Mouse (Mus musculus): ENCODE measurements around the gene Tigit. TPM values are rescaled to one million over a fixed set of nuclear protein-coding genes. Genes with fewer than 3 reads are reported as not detected.

Tigit gene
- total RNA-seq, 1 experiment from 2014 or later = not detected

DNA sequence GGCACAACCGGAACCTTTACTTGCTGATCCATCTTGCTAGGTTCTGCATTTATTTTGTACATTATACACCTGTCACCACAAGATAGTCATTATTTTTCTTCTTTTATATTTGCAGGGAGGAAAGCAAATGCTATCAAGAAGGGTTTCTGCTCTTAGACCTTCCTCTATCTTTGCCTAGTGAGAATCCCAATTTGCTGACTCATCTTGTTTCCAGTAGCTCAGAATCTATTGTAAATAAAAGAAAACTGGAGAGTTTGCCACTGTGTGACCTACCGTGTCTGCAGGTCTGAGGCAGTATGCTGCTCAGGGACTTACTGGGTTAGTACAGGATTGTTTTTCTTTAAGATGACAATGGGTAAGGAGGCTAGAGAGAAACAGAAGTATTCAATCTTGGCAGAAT, 24.0 kb upstream of the Tigit start:
- no peak for ATAC-seq (replicated peaks in 1 of 2; ENCODE audit: insufficient read depth in 1 of 2, low FRiP score in 2 of 2, low TSS enrichment in 1 of 2, low read depth in 1 of 2, poor library complexity in 2 of 2, severe bottlenecking in 2 of 2)

DNA sequence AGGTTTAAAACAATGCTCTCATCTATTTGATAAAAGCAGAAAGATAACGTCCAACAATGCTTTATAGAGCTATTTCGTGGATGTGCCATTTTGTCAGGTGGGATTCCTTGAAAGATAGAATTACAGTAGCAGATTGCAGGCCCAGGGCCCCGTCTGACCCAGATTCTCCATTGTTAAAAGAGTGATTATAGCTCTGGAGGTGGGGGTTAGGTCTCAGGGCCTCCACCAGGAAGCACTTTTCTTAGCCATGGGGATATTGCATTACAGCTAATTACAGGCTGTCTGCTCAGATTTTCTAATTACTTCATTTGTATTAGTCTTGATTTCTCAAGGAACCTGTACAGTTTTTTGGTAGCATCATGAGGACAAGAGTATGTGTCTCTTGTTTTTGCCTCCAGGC, 10.5 kb upstream of the Tigit start:
- no peak for ATAC-seq (replicated peaks in 1 of 2; ENCODE audit: insufficient read depth in 1 of 2, low FRiP score in 2 of 2, low TSS enrichment in 1 of 2, low read depth in 1 of 2, poor library complexity in 2 of 2, severe bottlenecking in 2 of 2)

DNA sequence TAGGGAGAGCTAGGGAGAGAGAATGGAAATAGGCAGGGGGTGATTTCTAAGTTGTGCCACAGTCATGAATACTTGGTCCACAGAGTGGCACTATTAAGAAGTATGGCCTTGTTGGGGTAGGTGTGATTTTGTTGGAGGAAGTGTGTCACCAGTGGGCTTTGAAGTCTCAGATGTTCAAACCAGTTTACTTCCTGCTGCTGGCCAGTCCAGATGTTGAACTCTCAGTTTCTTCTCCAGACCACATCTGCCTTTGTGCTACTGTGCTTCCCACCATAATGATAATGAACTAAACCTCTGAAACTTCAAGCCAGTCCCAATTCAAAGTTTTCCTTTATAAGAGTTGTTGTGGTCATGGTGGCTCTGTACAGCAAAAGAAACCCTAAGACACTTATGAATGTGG, 8.8 kb upstream of the Tigit start:
- ATAC-seq (replicated peaks in 1 of 2; ENCODE audit: insufficient read depth in 1 of 2, low FRiP score in 2 of 2, low TSS enrichment in 1 of 2, low read depth in 1 of 2, poor library complexity in 2 of 2, severe bottlenecking in 2 of 2) = no peak

DNA sequence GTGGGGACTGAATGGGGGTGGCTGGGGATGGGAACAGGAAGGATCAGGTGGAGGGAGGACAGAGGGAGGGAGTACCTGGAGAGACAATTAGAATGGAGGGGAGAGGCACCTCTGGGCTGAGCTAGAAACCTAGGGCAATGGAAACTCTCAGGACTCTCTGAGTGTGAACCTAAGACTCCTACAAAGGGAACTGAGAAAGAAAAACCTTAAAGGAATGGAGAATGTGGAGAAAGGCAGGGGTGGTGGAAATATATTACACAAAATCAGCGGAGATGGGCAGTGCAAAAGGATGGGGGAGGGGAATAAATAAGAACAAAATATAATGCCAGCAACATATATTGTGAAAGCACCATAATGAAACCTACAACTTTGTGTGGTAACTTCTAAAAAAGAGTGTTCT, 8.0 kb upstream of the Tigit start:
- no peak for ATAC-seq (replicated peaks in 1 of 2; ENCODE audit: insufficient read depth in 1 of 2, low FRiP score in 2 of 2, low TSS enrichment in 1 of 2, low read depth in 1 of 2, poor library complexity in 2 of 2, severe bottlenecking in 2 of 2)

DNA sequence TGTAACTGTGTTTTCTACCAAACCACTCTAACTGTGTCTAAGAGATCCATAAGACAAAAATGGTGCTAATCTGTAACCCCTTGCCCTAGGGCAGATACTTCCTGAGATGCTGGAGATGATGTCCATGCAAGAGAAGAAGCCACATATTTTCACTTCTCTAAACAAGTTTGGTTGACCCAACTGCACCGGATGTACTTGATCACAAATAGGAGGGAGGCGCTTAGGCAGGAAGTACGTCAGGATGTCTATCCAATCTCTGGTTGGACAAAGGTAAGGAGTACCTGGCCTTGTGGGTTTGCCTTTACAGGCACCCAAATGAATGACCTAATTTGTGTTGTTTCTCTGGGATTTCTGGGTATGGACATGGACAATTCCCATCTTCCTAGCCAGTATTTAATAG, 4.3 kb upstream of the Tigit start:
- ATAC-seq (replicated peaks in 1 of 2; ENCODE audit: insufficient read depth in 1 of 2, low FRiP score in 2 of 2, low TSS enrichment in 1 of 2, low read depth in 1 of 2, poor library complexity in 2 of 2, severe bottlenecking in 2 of 2) = no peak

DNA sequence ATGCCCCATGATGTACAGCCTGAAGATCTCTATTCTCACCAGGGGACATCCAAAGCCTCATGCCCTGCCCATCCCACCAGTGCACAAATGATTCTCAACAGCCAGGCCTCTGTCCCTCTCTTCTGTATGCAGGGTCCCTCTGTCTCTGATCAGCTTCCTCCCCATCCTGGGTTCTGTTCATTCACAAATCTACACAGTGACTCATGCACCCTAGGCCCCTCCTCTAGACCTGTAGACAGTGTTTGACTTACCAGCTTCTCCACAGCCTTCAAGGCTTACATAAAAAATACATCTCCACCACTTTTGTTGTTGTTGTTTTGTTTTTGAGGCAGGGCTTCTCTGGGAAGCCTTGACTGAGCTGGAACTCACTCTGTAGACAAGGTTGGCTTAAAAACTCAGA, 915 bp upstream of the Tigit start:
- no peak for ATAC-seq (replicated peaks in 1 of 2; ENCODE audit: insufficient read depth in 1 of 2, low FRiP score in 2 of 2, low TSS enrichment in 1 of 2, low read depth in 1 of 2, poor library complexity in 2 of 2, severe bottlenecking in 2 of 2)

DNA sequence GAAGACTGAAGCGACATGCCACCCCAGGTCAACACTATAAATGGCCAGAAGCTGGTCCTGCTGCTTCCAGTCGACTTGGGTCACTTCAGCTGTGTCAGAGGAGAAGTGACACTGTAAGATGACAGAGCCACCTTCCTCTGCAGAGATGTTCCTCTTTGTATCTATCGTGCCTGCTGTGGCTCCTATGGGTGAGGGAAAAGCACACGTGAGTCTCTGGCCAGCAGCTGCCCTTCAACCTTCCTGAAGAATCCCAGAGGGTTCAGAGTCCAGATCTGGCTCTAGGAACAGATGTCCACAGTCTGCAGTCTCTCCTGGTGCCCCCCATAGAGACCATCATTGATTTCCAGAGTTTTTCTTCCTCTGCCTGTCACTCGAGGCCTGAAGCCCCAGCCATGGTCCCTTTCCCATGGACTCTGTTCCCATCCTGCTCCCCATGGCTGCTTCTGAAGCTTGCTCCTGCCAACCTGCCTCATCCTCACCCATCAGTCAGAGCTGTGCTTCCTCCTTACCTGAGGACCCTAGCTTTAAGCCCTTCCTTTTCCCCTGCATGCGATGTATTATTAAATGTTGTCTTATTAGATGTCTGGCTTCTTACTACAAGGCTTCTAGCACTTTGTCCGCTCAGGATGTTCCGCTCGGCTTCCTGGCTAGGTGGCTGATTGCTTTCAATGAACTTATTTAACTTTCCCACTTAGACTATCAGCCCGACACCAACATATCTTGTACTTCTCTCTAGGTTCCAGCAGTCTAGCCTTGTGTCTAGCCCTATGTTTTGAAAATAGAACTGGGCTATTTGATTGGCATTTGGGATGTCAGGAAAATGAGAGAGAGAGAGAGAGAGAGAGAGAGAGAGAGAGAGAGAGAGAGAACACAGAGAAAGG, 1.6 kb downstream of the Tigit start:
- ATAC-seq (replicated peaks in 1 of 2; ENCODE audit: insufficient read depth in 1 of 2, low FRiP score in 2 of 2, low TSS enrichment in 1 of 2, low read depth in 1 of 2, poor library complexity in 2 of 2, severe bottlenecking in 2 of 2) = no peak

DNA sequence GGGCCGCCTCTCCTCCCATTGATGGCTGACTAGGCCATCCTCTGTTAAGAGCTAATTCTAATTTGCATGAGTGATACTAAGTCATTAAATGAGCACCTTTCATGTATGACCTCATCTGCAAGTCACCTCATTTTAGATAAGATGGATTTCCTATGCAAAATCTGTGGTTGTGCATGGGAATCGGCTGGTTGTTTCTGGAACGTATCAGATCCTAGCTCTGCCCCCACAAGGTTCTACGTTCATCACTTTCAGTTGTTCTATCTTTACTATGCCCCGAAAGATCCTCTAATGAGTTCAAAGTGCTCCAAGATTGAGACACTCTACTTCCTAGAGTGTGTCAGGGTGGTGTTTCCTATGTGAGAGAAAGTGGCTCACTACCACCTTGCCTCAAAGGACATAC, 2.4 kb downstream of the Tigit start:
- no peak for ATAC-seq (replicated peaks in 1 of 2; ENCODE audit: insufficient read depth in 1 of 2, low FRiP score in 2 of 2, low TSS enrichment in 1 of 2, low read depth in 1 of 2, poor library complexity in 2 of 2, severe bottlenecking in 2 of 2)

DNA sequence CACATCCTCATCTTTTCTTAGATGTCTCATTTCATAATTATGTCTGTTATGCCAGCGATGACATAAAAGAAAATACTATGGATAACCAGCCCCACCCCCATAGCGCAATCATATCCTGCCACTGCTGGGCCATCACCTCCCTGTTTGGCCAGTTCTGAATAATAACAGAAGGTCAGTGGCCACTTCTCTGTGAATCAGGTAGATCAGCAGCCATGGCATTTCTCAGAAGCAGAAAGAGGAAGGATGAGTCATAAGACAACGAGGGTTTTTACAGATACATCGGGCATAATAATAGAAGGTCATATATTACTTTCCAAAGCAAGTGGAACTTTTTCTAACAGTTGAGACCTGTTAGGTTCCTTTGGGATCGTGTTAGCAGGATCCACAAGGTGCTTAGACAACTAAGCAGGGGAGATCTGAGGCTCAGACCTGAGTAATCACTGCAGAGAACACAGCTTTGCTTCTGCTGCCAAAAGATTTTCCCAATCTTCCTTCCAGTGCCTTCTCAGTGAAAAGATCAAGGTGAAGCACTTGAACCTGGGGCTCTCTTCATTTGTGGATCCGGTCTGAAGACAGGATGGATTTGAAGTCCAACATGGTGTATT, 8.7 kb downstream of the Tigit start:
- ATAC-seq (replicated peaks in 1 of 2; ENCODE audit: insufficient read depth in 1 of 2, low FRiP score in 2 of 2, low TSS enrichment in 1 of 2, low read depth in 1 of 2, poor library complexity in 2 of 2, severe bottlenecking in 2 of 2) = no peak

DNA sequence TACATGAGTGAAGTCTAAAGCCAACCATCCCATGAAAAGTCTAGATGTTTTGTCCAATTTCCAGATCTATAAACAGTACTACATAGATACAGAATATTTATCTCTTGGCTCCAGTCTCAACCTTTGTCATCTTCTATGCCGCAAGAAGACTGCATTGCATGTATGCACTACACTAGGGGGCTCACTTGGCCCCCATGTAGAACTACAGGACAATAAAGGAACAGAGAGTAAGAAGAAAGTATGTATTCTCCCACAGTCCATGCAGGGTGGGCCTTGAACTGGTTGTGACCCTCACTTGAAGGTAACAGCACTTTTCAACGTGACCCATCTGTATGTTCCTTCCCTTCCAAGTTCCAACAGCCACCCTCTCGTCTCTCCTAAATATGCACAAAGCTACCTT, 9.7 kb downstream of the Tigit start:
- ATAC-seq (replicated peaks in 1 of 2; ENCODE audit: insufficient read depth in 1 of 2, low FRiP score in 2 of 2, low TSS enrichment in 1 of 2, low read depth in 1 of 2, poor library complexity in 2 of 2, severe bottlenecking in 2 of 2) = no peak

DNA sequence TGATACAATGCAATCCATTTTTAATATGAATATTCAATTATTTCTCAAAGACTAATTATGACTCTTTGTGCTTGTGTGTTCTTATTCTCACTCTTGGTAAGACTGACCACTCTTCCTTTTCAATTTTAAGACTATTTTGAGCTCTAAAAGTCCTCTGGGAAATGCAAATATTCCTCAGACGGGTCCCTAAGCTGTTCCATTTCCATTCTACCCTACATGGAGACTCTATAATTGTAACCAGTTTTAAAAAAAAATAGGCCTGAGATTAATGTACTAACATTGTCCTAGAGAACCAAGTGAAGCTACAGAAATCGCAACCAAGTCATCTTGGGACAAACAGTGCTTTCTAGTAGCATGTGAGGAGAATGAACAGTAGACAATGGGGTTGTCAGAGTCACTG, 10.7 kb downstream of the Tigit start:
- ATAC-seq (replicated peaks in 1 of 2; ENCODE audit: insufficient read depth in 1 of 2, low FRiP score in 2 of 2, low TSS enrichment in 1 of 2, low read depth in 1 of 2, poor library complexity in 2 of 2, severe bottlenecking in 2 of 2) = no peak

DNA sequence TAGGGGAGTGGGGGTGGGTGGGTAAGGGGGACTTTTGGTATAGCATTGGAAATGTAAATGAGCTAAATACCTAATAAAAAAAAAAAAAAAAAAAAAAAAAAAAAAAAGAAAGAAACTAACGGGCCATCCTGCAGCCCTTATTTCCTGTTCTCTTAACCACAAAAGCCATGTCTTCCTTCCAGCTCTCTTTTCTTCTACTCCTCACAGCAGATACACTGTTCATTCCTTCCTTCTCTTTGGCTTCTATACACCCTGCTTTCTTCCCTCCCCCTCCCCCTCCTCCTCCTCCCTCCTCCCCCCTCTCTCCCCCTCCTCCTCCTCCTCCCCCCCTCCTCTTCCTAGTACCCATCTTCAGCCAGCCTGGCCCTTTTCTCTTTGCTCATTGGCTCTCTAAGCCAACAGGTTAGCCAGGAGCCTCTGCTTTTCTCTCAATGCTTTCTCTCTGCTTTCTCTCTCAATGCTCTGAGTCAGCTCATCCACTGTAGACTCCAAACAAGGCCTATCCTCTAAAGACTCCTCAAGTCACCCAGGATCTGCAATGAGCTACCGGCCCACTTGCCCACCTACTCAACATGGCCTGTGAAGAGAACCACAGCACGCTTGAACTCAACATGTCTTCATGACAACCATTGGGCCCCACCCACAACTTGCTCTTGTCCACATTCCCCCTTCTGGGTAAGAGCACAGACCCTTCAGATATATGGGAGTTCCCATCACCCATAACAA, 13.4 kb downstream of the Tigit start:
- no peak for ATAC-seq (replicated peaks in 1 of 2; ENCODE audit: insufficient read depth in 1 of 2, low FRiP score in 2 of 2, low TSS enrichment in 1 of 2, low read depth in 1 of 2, poor library complexity in 2 of 2, severe bottlenecking in 2 of 2)

DNA sequence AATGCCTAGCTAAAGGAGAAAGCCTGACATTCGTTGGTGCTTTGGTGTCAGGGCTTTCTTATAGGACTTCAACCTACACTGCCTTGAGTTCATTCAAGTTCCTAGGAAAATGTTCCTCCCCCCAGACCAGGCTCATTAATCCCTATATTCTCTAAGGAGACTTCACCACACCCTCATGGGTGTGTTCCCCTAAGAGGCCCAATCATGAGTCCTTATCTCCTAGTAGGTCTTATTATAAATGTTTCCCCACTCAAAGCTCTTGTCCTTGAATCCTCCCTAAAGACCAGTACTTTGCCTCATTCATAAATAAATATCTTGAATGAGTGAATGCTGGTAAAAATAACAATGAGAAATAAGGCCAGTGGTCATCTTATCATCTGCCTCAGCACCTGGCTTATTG, 16.3 kb downstream of the Tigit start:
- ATAC-seq (replicated peaks in 1 of 2; ENCODE audit: insufficient read depth in 1 of 2, low FRiP score in 2 of 2, low TSS enrichment in 1 of 2, low read depth in 1 of 2, poor library complexity in 2 of 2, severe bottlenecking in 2 of 2) = no peak

DNA sequence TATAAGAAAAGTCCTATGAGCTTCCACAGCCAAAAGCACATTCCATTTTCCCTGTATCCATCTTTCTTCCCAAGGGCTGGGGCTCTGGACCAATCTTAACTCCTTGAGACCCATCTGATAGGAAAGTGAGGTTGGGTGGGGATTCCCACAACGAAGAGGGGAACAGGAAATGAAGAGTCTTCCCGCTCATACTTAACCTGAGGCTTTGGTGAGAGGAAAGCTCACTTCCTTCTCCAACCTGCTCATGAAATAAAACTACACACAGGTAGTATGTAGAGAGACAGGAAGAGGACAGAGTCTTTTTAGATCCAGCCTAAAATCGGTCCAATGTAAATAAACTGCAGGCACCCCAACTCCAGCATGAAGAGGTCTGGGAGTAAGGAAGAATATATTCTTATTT, 17.0 kb downstream of the Tigit start:
- ATAC-seq (replicated peaks in 1 of 2; ENCODE audit: insufficient read depth in 1 of 2, low FRiP score in 2 of 2, low TSS enrichment in 1 of 2, low read depth in 1 of 2, poor library complexity in 2 of 2, severe bottlenecking in 2 of 2) = no peak

DNA sequence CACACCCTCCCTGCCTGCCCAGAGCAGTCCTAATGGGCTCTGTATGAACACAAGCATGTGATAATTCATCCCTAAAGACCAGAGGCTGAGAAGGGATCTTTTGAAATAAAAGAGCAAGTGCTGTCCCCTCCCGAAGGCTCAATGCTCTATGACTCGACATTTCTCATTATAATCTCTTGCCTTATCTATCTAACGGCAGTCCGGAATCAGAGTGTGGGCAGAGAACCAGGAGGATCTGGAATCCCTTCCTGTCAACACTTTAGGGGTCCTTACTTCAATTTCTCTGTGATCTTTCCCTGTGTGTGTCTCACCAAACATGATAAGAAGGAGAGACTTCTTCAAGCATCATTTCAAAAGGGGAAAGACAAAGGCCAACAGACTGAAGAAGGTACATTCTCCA, 18.1 kb downstream of the Tigit start:
- ATAC-seq (replicated peaks in 1 of 2; ENCODE audit: insufficient read depth in 1 of 2, low FRiP score in 2 of 2, low TSS enrichment in 1 of 2, low read depth in 1 of 2, poor library complexity in 2 of 2, severe bottlenecking in 2 of 2) = no peak

DNA sequence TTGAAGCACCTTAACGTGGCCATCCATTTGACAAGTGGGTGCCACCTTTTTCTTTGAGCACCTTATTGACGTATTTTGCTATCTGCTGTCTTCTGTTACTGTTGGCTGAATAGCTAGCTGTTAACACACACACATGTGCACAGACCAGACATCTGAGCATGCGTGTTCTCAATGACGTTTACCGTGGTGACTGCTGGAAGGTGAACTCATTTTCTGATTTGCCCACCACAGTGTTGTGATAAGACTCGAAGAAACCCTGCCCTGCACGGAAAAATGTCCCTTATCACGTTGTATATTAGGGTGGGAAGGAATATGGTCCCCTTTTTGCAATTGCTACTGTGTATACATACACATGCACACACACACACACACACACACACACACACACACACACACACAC, 22.7 kb downstream of the Tigit start:
- ATAC-seq (replicated peaks in 1 of 2; ENCODE audit: insufficient read depth in 1 of 2, low FRiP score in 2 of 2, low TSS enrichment in 1 of 2, low read depth in 1 of 2, poor library complexity in 2 of 2, severe bottlenecking in 2 of 2) = no peak

DNA sequence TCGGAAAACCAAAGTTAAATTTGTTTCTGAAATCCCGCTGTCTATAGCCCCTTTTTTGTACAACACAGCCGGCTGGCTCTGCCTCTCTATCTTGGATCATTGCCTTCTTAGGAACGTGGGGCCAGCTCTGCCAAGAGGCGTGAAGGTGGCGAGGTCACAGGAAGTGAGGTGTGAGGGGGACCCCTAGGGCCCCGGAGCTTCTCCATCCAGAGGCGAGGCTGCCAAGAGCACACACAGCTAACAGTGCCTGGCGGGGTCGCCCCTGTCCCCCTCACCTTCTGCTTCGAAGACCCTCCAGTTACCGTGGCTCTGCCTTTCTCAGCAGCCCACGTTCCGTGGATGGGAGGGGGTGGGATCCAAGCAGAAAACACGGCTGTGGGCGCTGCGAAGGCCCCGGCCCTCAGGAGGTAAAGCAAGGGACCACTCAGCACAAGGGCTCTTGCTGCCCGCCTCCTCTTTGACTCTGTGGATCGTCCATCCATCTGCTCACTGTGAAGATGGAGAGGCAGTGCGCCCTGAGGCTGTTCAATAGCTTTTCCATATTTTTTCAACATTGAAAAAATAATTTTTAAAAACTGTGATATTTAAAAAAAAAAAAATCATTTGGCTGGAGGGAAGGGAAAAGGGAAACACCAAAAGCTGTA, 25.4 kb downstream of the Tigit start:
- ATAC-seq (replicated peaks in 1 of 2; ENCODE audit: insufficient read depth in 1 of 2, low FRiP score in 2 of 2, low TSS enrichment in 1 of 2, low read depth in 1 of 2, poor library complexity in 2 of 2, severe bottlenecking in 2 of 2) = no peak

DNA sequence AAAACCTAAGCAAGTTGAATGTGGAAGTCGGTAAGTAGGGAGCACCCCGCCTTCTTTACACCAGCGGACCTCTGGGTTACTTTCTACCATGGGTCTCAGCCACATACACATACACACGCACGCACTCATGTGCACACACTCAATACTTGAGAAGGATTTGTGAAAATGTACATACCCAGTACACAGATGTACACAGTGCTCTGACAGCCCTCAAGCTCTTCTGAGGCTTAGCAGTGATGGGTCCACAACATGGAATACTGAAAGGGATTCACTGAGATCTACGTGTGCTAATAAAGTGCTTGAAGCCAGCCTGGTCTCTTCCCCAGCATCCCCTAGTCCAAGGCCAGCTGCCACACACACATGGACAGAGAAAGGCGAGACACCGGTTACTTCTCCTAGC, 26.7 kb downstream of the Tigit start:
- no peak for ATAC-seq (replicated peaks in 1 of 2; ENCODE audit: insufficient read depth in 1 of 2, low FRiP score in 2 of 2, low TSS enrichment in 1 of 2, low read depth in 1 of 2, poor library complexity in 2 of 2, severe bottlenecking in 2 of 2)

Data from hematopoietic stem cell, adult 5-6 weeks (primary cell).